Mouse (Mus musculus) cerebellum, adult (tissue): ENCODE measurements around the gene Trim41.
"Not testable (repeated sequence)": the region's sequence is repeated elsewhere in the genome, so short reads cannot be mapped to it uniquely, and the experiment has no call there.

Experiments
- ATAC-seq: cut with Nextera tagmentation; 2 replicates; pipeline ENCODE4 v1.9.2; 2017; ENCODE audit warnings: mild to moderate bottlenecking, moderate library complexity, mixed read lengths; ENCODE audit not compliant: insufficient number of reproducible peaks, low FRiP score, low TSS enrichment

The Trim41 gene

GRCm38 (mm10) chr11:48816800-48817665 is at the start of gene Trim41:
Gene Trim41, minus strand, starts transcription at chr11:48817353.
- peak; percentile 92 for ATAC-seq

- no peak for ATAC-seq
Observed at GRCm38 (mm10) chr11:48866481-48866880, 49.3 kb upstream of the Trim41 start.

GRCm38 (mm10) chr11:48863808-48864207 is 46.7 kb upstream of the Trim41 start:
- no peak for ATAC-seq

GRCm38 (mm10) chr11:48862784-48863319 is 45.7 kb upstream of the Trim41 start:
- no peak for ATAC-seq

- no peak for ATAC-seq
Observed at GRCm38 (mm10) chr11:48859014-48859413, 41.9 kb upstream of the Trim41 start.

GRCm38 (mm10) chr11:48853474-48854180 is 36.5 kb upstream of the Trim41 start:
- peak; percentile 62; the same call in 1 of the 2 replicates for ATAC-seq

GRCm38 (mm10) chr11:48852624-48853473 is 35.7 kb upstream of the Trim41 start:
- peak; percentile 41 for ATAC-seq

GRCm38 (mm10) chr11:48852190-48852589 is 35.0 kb upstream of the Trim41 start:
- no peak for ATAC-seq

- ATAC-seq = no peak
Observed at GRCm38 (mm10) chr11:48851270-48851995, 34.3 kb upstream of the Trim41 start.

- no peak for ATAC-seq
Observed at GRCm38 (mm10) chr11:48850240-48850639, 33.1 kb upstream of the Trim41 start.

GRCm38 (mm10) chr11:48846881-48847280 is 29.7 kb upstream of the Trim41 start:
- ATAC-seq = no peak

GRCm38 (mm10) chr11:48846362-48846761 is 29.2 kb upstream of the Trim41 start:
- ATAC-seq = not testable (repeated sequence)

- ATAC-seq = no peak
Observed at GRCm38 (mm10) chr11:48845244-48845815, 28.2 kb upstream of the Trim41 start.

- no peak for ATAC-seq
Observed at GRCm38 (mm10) chr11:48844309-48844708, 27.2 kb upstream of the Trim41 start.

GRCm38 (mm10) chr11:48843202-48843601 is 26.0 kb upstream of the Trim41 start:
- ATAC-seq = no peak

GRCm38 (mm10) chr11:48842378-48842792 is 25.2 kb upstream of the Trim41 start:
- ATAC-seq = no peak

GRCm38 (mm10) chr11:48841213-48841612 is 24.1 kb upstream of the Trim41 start:
- ATAC-seq = no peak

- ATAC-seq = no peak
Observed at GRCm38 (mm10) chr11:48840805-48841204, 23.7 kb upstream of the Trim41 start.
